Mouse (Mus musculus) G1E-ER4 (cell line): ENCODE measurements around the gene Scaf4. TPM values are rescaled to one million over a fixed set of nuclear protein-coding genes. Genes with fewer than 3 reads are reported as not detected.

Experiments used
- GATA1 ChIP-seq: IDR thresholded peaks from one replicate; pipeline ENCODE4 v1.8.0; 2012; ENCODE audit warnings: low read length, inconsistent platforms
- polyA plus RNA-seq: library from polyadenylated mRNA; stranded (reverse); fragments of >175 nt; gene quantifications from 2 replicates; pipeline ENCODE4 v1.2.3, GENCODE M21; 2012

Scaf4 gene
- polyA plus RNA-seq, 1 experiment = 276 TPM

DNA sequence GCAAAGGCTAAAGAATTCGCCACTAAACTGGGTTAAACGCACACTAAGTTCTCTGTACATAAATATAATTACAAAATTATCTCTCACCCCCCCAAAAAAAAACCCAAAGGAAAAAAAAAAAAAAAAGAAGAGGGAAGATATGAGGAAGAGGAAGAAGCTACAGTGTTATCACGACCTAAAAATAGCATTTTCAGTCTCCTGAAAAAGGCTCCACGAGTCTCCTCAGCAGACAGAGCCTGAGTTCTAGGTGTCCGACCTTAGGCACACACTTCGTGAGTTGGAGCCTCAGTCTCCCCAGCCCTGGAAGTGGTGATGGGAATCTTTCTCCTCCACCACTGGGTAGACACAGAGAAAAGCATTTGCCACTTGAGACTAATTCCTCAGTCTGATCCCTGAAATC, 85.7 kb downstream of the Scaf4 start:
- TF ChIP-seq GATA1 = no peak

GRCm38 (mm10) chr16:90197337-90197973, 86.8 kb downstream of the Scaf4 start:
- TF ChIP-seq GATA1 = no peak

DNA sequence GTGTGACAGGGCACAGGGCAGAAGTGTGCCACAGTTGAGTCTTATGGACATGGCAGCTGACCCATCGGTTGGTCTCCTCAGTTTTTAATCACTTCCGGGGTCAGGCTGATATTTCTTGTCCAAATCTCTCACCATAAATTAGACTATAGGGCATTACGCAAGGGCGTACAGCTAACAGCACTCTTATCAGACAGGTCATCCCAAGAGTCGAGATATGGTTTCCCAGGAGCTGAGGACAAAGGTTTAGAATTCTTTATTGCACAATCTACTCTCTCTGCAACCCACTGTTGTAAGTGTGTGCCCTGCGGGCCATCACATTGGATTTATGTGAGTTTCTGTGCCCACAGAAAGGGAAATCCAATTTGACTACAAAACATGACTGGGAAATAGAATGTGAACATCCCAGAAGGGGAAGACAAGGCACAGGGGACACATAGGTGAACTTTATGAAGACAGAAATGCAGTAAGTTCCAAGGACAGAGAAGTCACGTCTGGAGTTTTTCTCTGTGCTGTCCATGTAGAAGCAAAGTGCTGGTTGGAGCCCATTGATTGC, 87.5 kb downstream of the Scaf4 start:
- TF ChIP-seq GATA1 = no peak

- TF ChIP-seq GATA1 = no peak
These were observed 90.6 kb downstream of the Scaf4 start for GRCm38 (mm10) chr16:90193719-90194118.

GRCm38 (mm10) chr16:90191289-90191688, 93.0 kb downstream of the Scaf4 start:
- TF ChIP-seq GATA1 = no peak

GRCm38 (mm10) chr16:90187453-90187852, 96.8 kb downstream of the Scaf4 start:
- TF ChIP-seq GATA1 = no peak

- TF ChIP-seq GATA1 = no peak
These were observed 98.2 kb downstream of the Scaf4 start for GRCm38 (mm10) chr16:90185928-90186588.

DNA sequence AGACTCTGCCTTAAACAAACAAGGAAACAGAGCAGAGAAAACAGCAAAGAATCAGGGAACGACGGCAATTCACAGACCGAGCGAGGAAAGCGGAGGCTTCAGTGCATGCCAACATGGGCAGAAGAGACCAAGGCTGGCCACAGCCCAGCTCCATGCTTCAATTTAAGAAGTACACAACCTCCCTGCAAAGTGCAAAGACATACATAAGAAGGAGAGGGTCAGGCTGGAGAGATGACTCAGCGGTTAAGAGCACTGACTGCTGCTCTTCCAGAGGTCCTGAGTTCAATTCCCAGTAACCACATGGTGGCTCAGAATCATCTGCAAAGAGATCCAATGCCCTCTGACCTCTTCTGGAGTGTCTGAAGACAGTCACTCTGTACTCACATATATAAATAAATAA, 100.2 kb downstream of the Scaf4 start:
- no peak for TF ChIP-seq GATA1

DNA sequence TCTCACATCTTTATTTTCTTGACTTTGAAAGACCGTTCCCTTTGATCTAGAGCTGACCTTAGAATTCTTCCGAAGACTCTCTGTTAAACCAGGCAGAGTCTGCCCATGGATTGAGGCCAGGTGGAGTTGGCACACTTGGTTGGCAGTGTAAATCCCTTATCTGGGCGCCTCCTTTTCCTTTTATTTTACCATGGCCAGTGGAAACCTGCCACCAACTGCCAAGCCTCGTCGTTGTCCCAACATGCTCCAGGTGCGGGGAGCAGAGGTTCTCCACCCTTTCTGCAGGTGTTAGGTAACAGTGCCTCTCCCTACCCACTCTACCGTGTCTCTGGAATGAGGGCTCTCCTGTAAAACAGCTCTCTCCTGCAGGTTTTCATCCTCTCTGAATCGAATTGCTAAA, 102.6 kb downstream of the Scaf4 start:
- no peak for TF ChIP-seq GATA1

DNA sequence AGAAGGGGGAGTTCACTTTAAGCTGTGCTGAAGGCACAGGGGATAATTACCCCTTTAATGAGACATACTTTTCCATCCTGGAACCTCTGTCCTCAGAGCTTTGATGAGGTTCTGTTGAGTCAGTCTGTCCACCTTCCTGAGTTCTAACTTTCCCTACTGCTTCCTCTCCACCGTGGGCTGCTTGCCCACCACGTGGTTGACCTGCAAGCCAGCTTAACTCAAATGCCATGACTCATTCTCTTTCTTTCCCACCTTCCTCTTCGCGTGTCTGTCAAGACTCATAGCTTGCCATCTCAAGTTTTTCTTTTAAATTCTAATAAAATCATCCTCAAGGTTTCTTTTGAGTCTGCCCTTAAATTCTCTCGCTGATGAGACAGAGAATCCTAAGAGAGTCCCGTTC, 103.3 kb downstream of the Scaf4 start:
- TF ChIP-seq GATA1 = no peak

DNA sequence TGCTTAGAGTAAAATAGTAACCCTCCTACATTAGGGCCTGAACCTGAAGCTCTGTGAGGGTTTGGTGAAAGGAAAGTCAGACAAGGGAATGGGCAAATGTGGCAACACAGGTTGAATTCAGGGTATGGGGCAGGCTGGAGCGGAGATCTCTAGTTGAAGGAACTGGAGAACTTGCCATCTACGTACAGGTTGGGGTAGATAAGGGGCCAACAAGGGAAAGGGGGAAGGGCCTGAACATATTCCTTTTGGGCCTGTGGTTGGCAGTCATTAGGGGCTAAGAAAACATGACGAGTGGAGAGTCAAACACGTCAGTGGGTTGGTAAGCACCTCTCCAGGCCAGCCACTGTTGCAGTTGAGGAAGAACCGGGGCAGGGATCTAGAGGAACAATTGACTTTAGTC, 104.4 kb downstream of the Scaf4 start:
- no peak for TF ChIP-seq GATA1

DNA sequence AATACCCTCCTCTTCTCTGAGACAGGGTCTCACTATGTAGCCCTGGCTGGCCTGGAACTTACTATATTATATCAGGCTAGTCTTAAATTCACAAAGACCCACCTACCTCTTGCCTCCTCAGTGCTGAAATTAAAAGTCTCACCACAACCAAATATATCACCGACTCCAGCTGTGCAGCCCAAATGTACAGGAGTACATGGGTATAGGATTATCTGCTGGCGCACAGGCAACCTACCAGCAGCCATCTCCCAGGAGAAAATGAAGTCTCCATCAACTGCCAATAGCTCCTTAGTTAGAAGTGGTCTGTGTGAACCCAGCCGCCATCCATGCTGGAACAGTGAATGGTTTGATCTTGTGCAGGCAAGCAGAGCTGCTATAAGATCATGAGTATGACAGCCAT, 105.9 kb downstream of the Scaf4 start:
- no peak for TF ChIP-seq GATA1

DNA sequence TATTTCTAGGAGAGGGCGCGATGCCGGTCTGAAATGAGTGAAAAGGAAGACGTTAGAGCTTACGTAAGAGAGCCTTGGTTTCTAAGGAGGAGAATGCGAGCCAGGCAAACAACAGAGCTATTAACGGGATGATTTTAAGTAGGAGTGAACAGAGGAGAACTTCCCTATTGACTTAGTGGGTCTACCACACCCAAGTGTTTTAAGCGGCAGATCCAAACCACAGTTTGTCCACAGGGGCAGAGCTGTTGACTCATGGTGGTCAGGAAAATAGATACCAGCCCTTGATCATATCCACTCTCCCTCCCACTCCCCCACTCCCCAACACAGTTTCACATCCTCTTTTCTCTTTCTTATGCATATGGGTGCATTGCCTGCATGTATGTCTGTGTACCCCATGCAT, 106.9 kb downstream of the Scaf4 start:
- TF ChIP-seq GATA1 = peak; percentile 51

DNA sequence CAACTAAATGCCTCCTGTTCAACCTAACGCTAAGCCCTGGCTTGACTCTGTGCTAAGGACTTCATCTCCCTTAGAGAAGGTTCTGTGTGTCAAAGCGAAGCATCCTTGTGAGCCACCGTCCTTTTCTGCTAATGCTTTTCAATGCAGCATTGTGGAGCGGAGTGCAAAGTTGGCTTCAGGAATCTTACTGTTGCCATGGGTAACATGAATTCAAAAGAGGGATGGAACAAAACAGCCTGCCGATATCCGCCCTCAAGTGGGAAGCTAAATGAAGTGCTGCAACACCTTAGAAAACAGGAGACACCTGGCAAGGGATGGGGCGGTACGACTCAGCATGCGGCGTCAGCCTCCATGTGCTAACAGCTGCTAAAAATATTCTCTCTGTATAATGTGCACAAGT, 107.8 kb downstream of the Scaf4 start:
- TF ChIP-seq GATA1 = no peak

Other genes with a start within 250 kb of the Scaf4 start
- gene Tiam1, start 140.7 kb downstream of the Scaf4 start, polyA plus RNA-seq = 0.04 and 0.21 TPM in 2 replicates
- gene Sod1, start 63.7 kb downstream of the Scaf4 start, polyA plus RNA-seq = 511 and 738 TPM in 2 replicates
- not detected in 2 replicates for gene Hunk, start 101.5 kb upstream of the Scaf4 start, polyA plus RNA-seq